Mouse (Mus musculus): ENCODE measurements at regions not wholly inside any gene's neighbourhood (a gene's known extent, or its start where the extent isn't known, plus 50 kb on each side); places are given as distances from the start of the nearest gene placed in this dataset.

DNA sequence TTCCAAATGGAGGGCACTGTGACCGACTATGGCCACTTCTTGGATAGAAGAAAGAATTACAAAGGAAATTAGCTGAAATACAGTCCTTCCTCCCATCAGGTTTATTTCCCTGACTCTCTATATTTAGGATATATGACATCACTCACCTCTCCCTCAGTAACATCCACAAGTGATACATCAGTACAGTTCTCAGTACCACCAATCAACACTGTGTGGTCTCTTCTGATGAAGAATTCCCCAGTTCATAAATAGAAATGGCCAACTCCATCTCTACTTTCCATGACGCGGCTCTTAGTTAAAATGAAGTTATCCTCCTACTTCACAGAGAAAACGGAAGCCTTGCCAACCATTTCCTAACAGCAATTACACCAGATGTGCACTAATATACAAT, 208.3 kb upstream of the Dio2 start:
- WGBS: 91% methylated on average over 4 of the region's 4 CpGs
- ATAC-seq: no peak
- Histone ChIP-seq H3K4me3 (ENCODE audit: low read depth, low read length) (no peak overlapping the region), H3K4me2 (ENCODE audit: low read length) (no peak overlapping the region), H3K36me3 (ENCODE audit: control insufficient read depth, insufficient read depth, low read length) (no peaks in the 10 kb centered on the region), H3K27ac (ENCODE audit: low read depth, low read length) (no peak overlapping the region), H3K9ac (ENCODE audit: low read length) (no peak overlapping the region), H3K27me3 (replicated peaks; ENCODE audit: control insufficient read depth, insufficient read depth, low read length) (no peaks in the 10 kb centered on the region), H3K9me3 (replicated peaks; ENCODE audit: control insufficient read depth, low read length) (no peaks in the 10 kb centered on the region), H3K4me1 (ENCODE audit: control insufficient read depth, insufficient read depth, low read length) (no peaks in the 10 kb centered on the region)
- DNase-seq (ENCODE audit: low spot score): no peak

DNA sequence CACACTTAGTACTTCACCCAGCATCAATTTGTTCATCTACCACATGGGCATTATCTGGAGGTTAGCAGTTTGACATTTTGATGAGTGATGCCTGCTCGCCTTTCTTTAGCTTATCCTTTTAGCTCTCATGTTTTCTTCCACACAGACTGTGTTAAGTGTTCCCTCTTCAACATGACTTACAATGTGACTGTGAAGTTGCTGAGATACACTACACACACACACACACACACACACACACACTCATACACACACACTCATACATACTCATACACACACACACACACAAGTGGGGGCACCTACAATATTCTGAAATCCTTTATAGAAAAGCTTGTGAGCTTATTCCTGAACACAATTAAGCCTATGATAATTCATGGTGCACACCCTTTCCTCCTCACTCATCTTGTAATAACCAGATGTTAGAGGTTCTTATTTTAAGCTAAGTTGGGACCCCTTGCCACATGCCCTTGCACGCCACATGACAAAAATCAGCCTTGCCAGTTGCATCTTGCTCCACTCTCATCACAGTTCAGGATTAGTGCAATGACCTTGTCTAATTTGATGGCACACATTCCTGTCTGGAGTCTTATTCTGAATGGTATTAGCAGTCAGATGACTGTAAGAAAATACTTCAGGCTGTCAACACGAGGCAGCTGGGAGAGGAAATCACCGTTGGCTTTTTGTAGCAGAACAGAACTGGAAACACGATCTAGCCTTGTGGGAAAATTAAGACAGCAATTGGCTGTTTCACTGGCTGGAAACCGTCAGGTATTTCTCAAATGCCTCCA, 207.7 kb upstream of the Dio2 start:
- H3K9ac ChIP-seq (ENCODE audit: low read length): no peak overlapping the region
- H3K36me3 ChIP-seq (ENCODE audit: control insufficient read depth, insufficient read depth, low read length): no peaks in the 10 kb centered on the region
- H3K9me3 ChIP-seq (replicated peaks; ENCODE audit: control insufficient read depth, low read length): no peaks in the 10 kb centered on the region
- ATAC-seq (no peak), DNase-seq (ENCODE audit: low spot score) (no peak)
- H3K4me1 ChIP-seq (ENCODE audit: control insufficient read depth, insufficient read depth, low read length): no peaks in the 10 kb centered on the region
- H3K27ac ChIP-seq (ENCODE audit: low read depth, low read length): no peak overlapping the region
- H3K4me3 ChIP-seq (ENCODE audit: low read depth, low read length): no peak overlapping the region
- WGBS: 73% methylated on average over 6 of the region's 6 CpGs
- H3K27me3 ChIP-seq (replicated peaks; ENCODE audit: control insufficient read depth, insufficient read depth, low read length): no peaks in the 10 kb centered on the region
- H3K4me2 ChIP-seq (ENCODE audit: low read length): no peak overlapping the region

DNA sequence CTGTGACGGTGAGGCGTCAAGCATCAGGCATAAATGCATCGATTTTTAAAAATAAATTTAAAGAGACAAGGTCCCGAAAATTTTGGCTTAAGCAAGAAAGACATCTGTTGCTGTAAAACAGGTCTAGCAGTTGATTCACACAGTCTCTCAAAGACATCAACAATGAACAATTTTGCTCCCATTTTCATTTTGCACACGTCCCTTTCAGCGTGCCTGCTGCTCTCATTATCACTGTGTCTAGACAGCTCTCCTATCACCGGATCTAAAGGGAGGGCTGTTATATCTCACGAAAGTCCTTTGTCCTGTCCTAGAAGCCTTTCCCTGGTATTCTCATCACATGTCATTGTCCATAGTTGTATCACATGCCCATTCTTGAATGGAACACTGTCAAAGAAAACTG, 194.4 kb upstream of the Dio2 start:
- Histone ChIP-seq H3K9me3 (replicated peaks; ENCODE audit: control insufficient read depth, low read length) (no peaks in the 10 kb centered on the region), H3K36me3 (ENCODE audit: control insufficient read depth, insufficient read depth, low read length) (no peaks in the 10 kb centered on the region), H3K27me3 (replicated peaks; ENCODE audit: control insufficient read depth, insufficient read depth, low read length) (no peaks in the 10 kb centered on the region), H3K4me3 (ENCODE audit: low read depth, low read length) (no peak overlapping the region), H3K4me1 (ENCODE audit: control insufficient read depth, insufficient read depth, low read length) (no peaks in the 10 kb centered on the region), H3K4me2 (ENCODE audit: low read length) (no peak overlapping the region), H3K9ac (ENCODE audit: low read length) (no peak overlapping the region), H3K27ac (ENCODE audit: low read depth, low read length) (no peak overlapping the region)
- no peak for ATAC-seq
- DNase-seq (ENCODE audit: low spot score): peak; percentile 19
- WGBS: 88% methylated on average over 8 of the region's 8 CpGs

DNA sequence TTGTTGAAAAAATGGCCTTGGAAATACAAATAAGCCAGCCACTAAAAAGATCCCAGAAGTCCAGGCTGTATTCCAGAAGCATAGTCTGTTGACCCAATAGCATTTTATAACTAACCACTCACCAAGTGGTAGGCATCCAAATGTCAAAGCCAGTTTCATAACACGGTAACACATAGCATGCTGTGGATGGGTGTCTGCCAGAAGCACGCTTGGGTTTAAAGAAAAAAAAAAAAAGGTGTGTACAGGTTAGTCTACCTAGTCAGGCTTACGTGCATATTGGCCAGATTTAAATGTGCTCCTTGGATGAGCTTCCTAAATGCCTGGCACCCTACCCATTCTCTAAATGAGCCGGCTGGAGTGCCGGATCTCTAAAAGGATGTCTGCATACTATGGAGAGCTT, 194.0 kb upstream of the Dio2 start:
- no peak overlapping the region for H3K4me2 ChIP-seq (ENCODE audit: low read length)
- H3K27ac ChIP-seq (ENCODE audit: low read depth, low read length): no peak overlapping the region
- DNase-seq (ENCODE audit: low spot score) (no peak), ATAC-seq (no peak)
- no peak overlapping the region for H3K4me3 ChIP-seq (ENCODE audit: low read depth, low read length)
- H3K4me1 ChIP-seq (ENCODE audit: control insufficient read depth, insufficient read depth, low read length): no peaks in the 10 kb centered on the region
- H3K36me3 ChIP-seq (ENCODE audit: control insufficient read depth, insufficient read depth, low read length): no peaks in the 10 kb centered on the region
- H3K9ac ChIP-seq (ENCODE audit: low read length): no peak overlapping the region
- H3K27me3 ChIP-seq (replicated peaks; ENCODE audit: control insufficient read depth, insufficient read depth, low read length): no peaks in the 10 kb centered on the region
- H3K9me3 ChIP-seq (replicated peaks; ENCODE audit: control insufficient read depth, low read length): no peaks in the 10 kb centered on the region
- WGBS: 83% methylated on average over 5 of the region's 5 CpGs

DNA sequence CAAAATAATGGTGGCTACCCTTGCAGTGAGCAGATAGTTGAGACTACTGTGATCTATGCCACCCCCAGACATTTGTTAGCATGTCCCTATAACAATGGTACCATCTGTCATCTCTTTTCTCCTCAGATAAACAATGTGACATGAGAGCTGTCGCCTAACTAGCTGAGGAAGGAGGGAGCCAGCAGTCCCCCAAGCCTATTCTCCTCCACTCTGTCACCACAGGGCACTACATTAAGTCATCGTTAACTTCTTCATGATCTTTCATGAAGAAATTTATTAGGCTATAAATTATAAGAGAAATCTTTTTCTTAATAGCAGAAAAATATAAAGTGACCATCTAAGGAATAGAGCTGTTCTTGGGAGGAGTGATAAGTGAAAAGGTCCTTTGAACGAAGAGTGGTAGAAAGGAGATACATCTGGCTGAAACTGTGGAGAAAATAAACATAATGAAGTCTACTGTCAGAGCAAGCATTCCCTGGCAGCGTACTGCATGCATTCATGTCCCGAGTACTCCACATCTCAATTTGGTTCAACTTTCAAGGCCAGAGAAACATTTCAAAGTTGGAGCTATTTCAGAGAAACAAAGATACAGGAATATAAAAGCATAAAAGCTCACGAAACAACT, 192.0 kb upstream of the Dio2 start:
- H3K36me3 ChIP-seq (ENCODE audit: control insufficient read depth, insufficient read depth, low read length): no peaks in the 10 kb centered on the region
- ATAC-seq: no peak
- no peaks in the 10 kb centered on the region for H3K27me3 ChIP-seq (replicated peaks; ENCODE audit: control insufficient read depth, insufficient read depth, low read length)
- no peak overlapping the region for H3K4me2 ChIP-seq (ENCODE audit: low read length)
- no peak overlapping the region for H3K27ac ChIP-seq (ENCODE audit: low read depth, low read length)
- no peak overlapping the region for H3K4me3 ChIP-seq (ENCODE audit: low read depth, low read length)
- H3K4me1 ChIP-seq (ENCODE audit: control insufficient read depth, insufficient read depth, low read length): no peaks in the 10 kb centered on the region
- H3K9me3 ChIP-seq (replicated peaks; ENCODE audit: control insufficient read depth, low read length): no peaks in the 10 kb centered on the region
- no peak overlapping the region for H3K9ac ChIP-seq (ENCODE audit: low read length)
- 81% methylated on average over 6 of the region's 6 CpGs for WGBS
- no peak for DNase-seq (ENCODE audit: low spot score)

DNA sequence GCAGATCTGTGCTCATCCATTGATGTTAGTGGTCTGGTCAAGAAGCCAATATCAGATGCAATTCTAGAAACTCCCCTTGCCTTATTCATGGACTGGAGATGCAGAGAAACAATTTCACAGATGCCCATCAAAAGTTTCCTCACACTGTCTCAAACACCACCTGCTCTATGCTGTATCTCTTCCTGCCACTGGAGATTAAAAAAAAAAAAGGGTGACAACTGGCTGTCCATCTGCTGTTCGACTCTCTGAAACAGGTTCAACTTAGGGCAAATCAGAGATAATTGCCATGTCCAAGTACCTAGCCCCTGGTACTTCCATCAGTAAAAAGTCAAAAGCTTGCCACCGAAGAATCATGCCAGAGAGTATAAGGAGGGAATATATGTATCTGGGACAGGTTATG, 185.4 kb upstream of the Dio2 start:
- DNase-seq (ENCODE audit: low spot score) (no peak), ATAC-seq (no peak)
- 90% methylated on average over 2 of the region's 2 CpGs for WGBS
- Histone ChIP-seq H3K4me3 (ENCODE audit: low read depth, low read length) (no peak overlapping the region), H3K9me3 (replicated peaks; ENCODE audit: control insufficient read depth, low read length) (no peaks in the 10 kb centered on the region), H3K4me2 (ENCODE audit: low read length) (no peak overlapping the region), H3K9ac (ENCODE audit: low read length) (no peak overlapping the region), H3K27me3 (replicated peaks; ENCODE audit: control insufficient read depth, insufficient read depth, low read length) (no peaks in the 10 kb centered on the region), H3K36me3 (ENCODE audit: control insufficient read depth, insufficient read depth, low read length) (no peaks in the 10 kb centered on the region), H3K27ac (ENCODE audit: low read depth, low read length) (no peak overlapping the region), H3K4me1 (ENCODE audit: control insufficient read depth, insufficient read depth, low read length) (no peaks in the 10 kb centered on the region)

DNA sequence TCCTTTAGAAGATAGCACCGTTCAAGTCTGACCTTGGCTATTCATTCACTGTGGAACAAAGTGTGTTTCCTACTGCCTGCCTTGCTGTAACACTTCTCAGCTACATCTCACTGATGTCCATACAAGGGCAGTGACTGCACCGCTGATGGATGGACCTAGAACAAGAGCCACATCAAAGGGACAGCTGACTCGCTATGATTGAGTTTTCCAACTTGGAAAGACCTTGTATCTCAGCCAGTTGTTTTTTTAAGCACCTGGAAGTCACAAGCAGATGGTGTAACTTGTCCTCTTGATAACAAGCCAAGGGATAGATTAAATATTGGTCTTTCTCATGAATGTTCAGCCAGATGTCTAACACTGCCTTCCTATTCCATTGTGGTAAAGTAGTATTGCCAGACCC, 184.9 kb upstream of the Dio2 start:
- DNase-seq (ENCODE audit: low spot score) (no peak), ATAC-seq (no peak)
- whole genome bisulfite sequencing: 95% methylated on average over 3 of the region's 3 CpGs
- no peaks in the 10 kb centered on the region for H3K36me3 ChIP-seq (ENCODE audit: control insufficient read depth, insufficient read depth, low read length)
- H3K4me1 ChIP-seq (ENCODE audit: control insufficient read depth, insufficient read depth, low read length): no peaks in the 10 kb centered on the region
- no peaks in the 10 kb centered on the region for H3K27me3 ChIP-seq (replicated peaks; ENCODE audit: control insufficient read depth, insufficient read depth, low read length)
- H3K4me3 ChIP-seq (ENCODE audit: low read depth, low read length): no peak overlapping the region
- no peak overlapping the region for H3K27ac ChIP-seq (ENCODE audit: low read depth, low read length)
- H3K9me3 ChIP-seq (replicated peaks; ENCODE audit: control insufficient read depth, low read length): no peaks in the 10 kb centered on the region
- H3K9ac ChIP-seq (ENCODE audit: low read length): no peak overlapping the region
- H3K4me2 ChIP-seq (ENCODE audit: low read length): no peak overlapping the region

DNA sequence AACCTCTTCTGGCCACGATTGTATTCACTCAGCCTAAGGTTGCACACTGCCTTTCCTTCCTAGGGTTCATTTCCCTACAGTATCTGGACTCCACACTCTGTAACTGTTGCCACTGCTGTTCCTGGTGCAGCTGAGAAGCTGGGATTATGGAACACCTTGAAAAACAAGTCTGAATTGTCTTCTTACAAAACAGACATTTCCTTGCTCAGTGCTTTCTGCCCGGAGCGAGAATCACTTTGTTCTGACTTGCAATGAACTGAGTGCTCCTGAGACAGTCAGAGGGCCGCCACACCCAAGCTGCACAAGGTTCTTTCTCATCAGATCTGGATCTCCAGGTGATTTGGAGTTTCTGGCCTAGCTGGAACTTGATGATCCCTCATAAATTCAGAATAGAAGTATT, 183.0 kb upstream of the Dio2 start:
- no peak for DNase-seq (ENCODE audit: low spot score)
- Histone ChIP-seq H3K27me3 (replicated peaks; ENCODE audit: control insufficient read depth, insufficient read depth, low read length) (no peaks in the 10 kb centered on the region), H3K9ac (ENCODE audit: low read length) (no peak overlapping the region), H3K36me3 (ENCODE audit: control insufficient read depth, insufficient read depth, low read length) (no peaks in the 10 kb centered on the region), H3K27ac (ENCODE audit: low read depth, low read length) (no peak overlapping the region), H3K4me3 (ENCODE audit: low read depth, low read length) (no peak overlapping the region), H3K9me3 (replicated peaks; ENCODE audit: control insufficient read depth, low read length) (no peaks in the 10 kb centered on the region), H3K4me2 (ENCODE audit: low read length) (no peak overlapping the region), H3K4me1 (ENCODE audit: control insufficient read depth, insufficient read depth, low read length) (no peaks in the 10 kb centered on the region)
- ATAC-seq: no peak
- WGBS: 93% methylated on average over 4 of the region's 4 CpGs

DNA sequence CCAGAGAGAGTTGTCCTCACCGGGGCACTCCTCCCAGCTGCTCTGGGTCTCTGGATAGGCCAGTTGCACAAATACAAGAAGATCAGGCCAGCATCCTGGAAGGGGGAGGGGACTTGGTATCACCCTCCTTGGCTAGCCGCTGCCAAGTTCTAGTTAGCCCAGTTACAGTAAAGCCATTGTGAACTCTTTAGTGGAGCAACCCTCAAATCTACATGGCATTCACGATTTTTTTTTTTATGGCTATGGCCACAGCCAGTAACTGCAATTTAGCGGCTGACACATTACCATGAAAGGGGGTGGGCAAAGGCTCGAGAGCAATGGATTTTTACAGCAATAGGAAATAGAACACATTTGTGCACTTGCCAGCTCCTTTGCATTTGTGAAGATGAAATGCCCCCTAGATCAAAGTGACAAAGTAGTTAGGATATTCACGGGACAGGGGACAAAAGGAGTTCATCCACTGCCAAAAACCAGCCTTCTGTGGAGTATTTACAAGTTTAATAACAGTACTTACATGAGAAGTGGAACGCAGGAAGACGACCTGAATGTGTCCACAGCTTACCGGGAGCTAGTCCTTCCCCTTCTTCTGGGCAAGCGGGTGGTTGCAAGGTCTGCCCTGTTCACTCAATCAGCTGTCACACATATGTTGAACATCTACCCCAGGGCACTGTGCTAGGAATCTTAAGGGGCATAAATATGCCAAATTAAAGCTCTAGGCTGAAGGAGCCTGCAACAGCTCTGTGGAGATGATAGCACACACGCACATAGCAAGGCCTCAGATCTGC, 177.9 kb upstream of the Dio2 start:
- ATAC-seq (peak; percentile 93), DNase-seq (ENCODE audit: low spot score) (peak; percentile 93)
- Histone ChIP-seq H3K9ac (ENCODE audit: low read length) (no peak overlapping the region), H3K36me3 (ENCODE audit: control insufficient read depth, insufficient read depth, low read length) (no peaks in the 10 kb centered on the region), H3K9me3 (replicated peaks; ENCODE audit: control insufficient read depth, low read length) (no peaks in the 10 kb centered on the region), H3K27ac (ENCODE audit: low read depth, low read length) (no peak overlapping the region), H3K4me2 (ENCODE audit: low read length) (no peak overlapping the region), H3K4me1 (ENCODE audit: control insufficient read depth, insufficient read depth, low read length) (0 out of 2 replicates have a peak, but pooled peaks cover 3% of the 10 kb centered on the region), H3K4me3 (ENCODE audit: low read depth, low read length) (no peak overlapping the region), H3K27me3 (replicated peaks; ENCODE audit: control insufficient read depth, insufficient read depth, low read length) (no peaks in the 10 kb centered on the region)
- WGBS: 22% methylated on average over 11 of the region's 11 CpGs
